Mouse (Mus musculus) neural tube, embryonic 14.5 days (tissue): ENCODE data around the gene Eif4g3. TPM values are rescaled to one million over a fixed set of nuclear protein-coding genes. Genes with fewer than 3 reads are reported as not detected.
A peak's percentile ranks its signal among the peaks of the same experiment; 100 is the strongest.

Experiments
- ATAC-seq: fragments of 200-750 bp; cut with Nextera tagmentation; 2 replicates; pipeline ENCODE4 v1.8.0; 2017; ENCODE audit warnings: low read depth, mild to moderate bottlenecking, moderate TSS enrichment, moderate library complexity
- H3K27ac ChIP-seq: fragments of 300-500 bp; sonication (generic); 2 replicates; pipeline ENCODE4 v1.5.1; 2014; ENCODE audit warnings: low read depth, mild to moderate bottlenecking, control low read depth, low read length, moderate library complexity, mixed read lengths
- H3K27me3 ChIP-seq: fragments of 300-500 bp; sonication (generic); 2 replicates; pipeline ENCODE4 v1.6.1; 2014; ENCODE audit warnings: low read length; ENCODE audit not compliant: control insufficient read depth, insufficient read depth
- H3K36me3 ChIP-seq: fragments of 300-500 bp; sonication (generic); 2 replicates; pipeline ENCODE4 v1.6.1; 2014; ENCODE audit warnings: low read length, mixed read lengths; ENCODE audit not compliant: control insufficient read depth, insufficient read depth
- H3K4me1 ChIP-seq: fragments of 300-500 bp; sonication (generic); 2 replicates; pipeline ENCODE4 v1.6.1; 2014; ENCODE audit warnings: low read length; ENCODE audit not compliant: control insufficient read depth, insufficient read depth
- H3K4me2 ChIP-seq: fragments of 300-500 bp; sonication (generic); 2 replicates; pipeline ENCODE4 v1.6.1; 2014; ENCODE audit warnings: mild to moderate bottlenecking, low read depth, low read length, control low read depth
- H3K4me3 ChIP-seq: fragments of 300-500 bp; sonication (generic); 2 replicates; pipeline ENCODE4 v1.5.1; 2014; ENCODE audit warnings: low read depth, low read length, control low read depth, mixed read lengths
- H3K9ac ChIP-seq: fragments of 300-500 bp; sonication (generic); replicated peaks from 2 replicates; pipeline ENCODE4 v1.6.1; 2014; ENCODE audit warnings: low read depth, mild to moderate bottlenecking, control low read depth, low read length, mixed read lengths
- H3K9me3 ChIP-seq: fragments of 300-500 bp; sonication (generic); 2 replicates; pipeline ENCODE4 v1.6.1; 2016; ENCODE audit warnings: low read length; ENCODE audit not compliant: control insufficient read depth
- WGBS: fragments of 180-500 bp; shearing (Covaris S2); extraction: QIAGEN DNeasy Blood & Tissue Kit; methylation state at CpG from one replicate; pipeline ENCODE4 v1.1.7; 2014; 5-methylcytosine and 5-hydroxymethylcytosine counted together
- polyA plus RNA-seq: library from polyadenylated mRNA; unstranded; fragments of >200 nt; fragmentation: Nextera tagmentation; extraction: Ambion mirVana; gene quantifications from 2 replicates; pipeline ENCODE4 v1.2.1, GENCODE M21; 2014

Gene Eif4g3
- polyA plus RNA-seq, 1 experiment from 2014 or later: 71.4 TPM

GRCm38 (mm10) chr4:138104967-138105366 lies 112.1 kb downstream of the Eif4g3 start:
- Histone ChIP-seq H3K27me3 (no peaks in the 10 kb centered on the region), H3K27ac (no peak overlapping the region), H3K4me2 (no peak overlapping the region), H3K36me3 (peaks cover 48% of the 10 kb centered on the region), H3K9me3 (no peaks in the 10 kb centered on the region), H3K4me3 (no peak overlapping the region), H3K4me1 (no peaks in the 10 kb centered on the region), H3K9ac (no peak overlapping the region)
- WGBS: 94% methylated on average over 3 of the region's 3 CpGs
- ATAC-seq: no peak

DNA sequence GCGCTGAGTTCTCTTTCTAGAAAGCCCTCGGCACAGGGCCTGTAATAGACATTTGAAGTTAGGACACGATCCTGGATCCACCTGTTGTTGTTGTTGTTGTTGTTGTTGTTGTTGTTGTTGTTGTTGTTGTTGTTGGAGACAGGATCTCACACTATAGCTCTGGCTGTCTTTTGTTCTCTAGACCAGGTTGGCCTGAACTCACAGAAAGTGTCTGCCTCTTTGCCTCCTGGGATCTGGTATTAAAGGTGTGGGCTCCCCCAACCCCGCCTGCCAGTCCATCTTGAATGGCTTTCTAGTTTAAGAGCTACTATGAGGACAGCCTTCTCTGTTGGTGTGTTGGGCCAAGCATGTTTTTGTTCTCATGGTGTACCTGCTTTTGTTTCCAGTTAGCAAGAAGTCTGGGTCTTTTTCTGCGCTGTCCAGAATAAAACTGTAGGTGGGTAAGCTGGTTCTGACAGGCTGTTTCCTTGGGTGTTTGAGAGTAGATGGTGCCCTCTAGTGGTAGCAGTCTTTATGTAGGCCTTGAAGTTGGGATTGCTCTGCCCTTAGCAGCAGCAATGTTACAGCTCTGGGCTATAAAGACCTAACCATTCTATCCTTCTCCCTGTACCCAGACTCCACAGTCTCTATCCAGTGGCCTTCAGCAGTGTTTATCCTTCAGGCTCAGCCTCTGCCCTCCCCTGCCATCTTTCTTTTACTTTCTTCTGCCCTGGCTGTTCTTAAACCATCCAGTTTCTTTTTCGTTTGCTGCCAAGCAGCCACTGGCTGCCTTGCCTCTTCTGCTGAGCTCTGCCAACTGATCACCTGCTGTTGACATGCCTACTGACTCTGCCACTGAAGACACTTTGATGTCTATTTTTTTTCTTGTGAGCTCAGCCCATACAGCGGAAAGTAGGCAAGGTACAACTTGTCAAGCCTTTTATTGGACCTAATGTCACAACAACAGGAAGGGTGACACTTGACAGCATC lies 114.9 kb downstream of the Eif4g3 start:
- H3K4me1 ChIP-seq: no peaks in the 10 kb centered on the region
- H3K27me3 ChIP-seq: no peaks in the 10 kb centered on the region
- peak; percentile 79; the same call in 1 of the 2 replicates for ATAC-seq
- H3K9ac ChIP-seq: no peak overlapping the region
- no peak overlapping the region for H3K27ac ChIP-seq
- H3K4me2 ChIP-seq: no peak overlapping the region
- H3K9me3 ChIP-seq: no peaks in the 10 kb centered on the region
- no peak overlapping the region for H3K4me3 ChIP-seq
- H3K36me3 ChIP-seq: peaks cover 48% of the 10 kb centered on the region
- WGBS: 86% methylated on average over 7 of the region's 7 CpGs

GRCm38 (mm10) chr4:138108541-138108940 lies 115.7 kb downstream of the Eif4g3 start:
- Histone ChIP-seq H3K27ac (no peak overlapping the region), H3K36me3 (peaks cover 41% of the 10 kb centered on the region), H3K27me3 (no peaks in the 10 kb centered on the region), H3K4me3 (no peak overlapping the region), H3K9ac (no peak overlapping the region), H3K4me1 (no peaks in the 10 kb centered on the region), H3K9me3 (no peaks in the 10 kb centered on the region), H3K4me2 (no peak overlapping the region)
- ATAC-seq: no peak
- WGBS: 44% methylated on average over 2 of the region's 2 CpGs

DNA sequence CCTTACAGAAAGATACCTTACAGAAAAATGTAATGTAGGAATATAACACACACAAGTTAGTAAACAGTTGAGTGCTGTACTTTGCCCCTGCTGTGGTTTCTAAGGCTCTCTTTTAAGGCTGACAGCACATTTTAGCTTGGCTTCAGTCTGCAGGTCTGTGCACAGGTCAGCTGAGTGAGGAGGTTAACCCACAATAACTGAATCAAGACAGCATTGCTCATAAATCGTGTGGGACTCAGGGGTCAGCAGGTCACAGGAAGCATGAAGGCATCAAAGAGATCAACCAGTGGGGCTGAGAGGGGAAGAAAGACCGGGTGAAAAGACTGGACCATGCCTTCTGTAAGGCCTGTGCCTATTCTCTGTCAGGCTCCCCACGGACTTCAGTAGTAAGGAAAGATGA lies 116.5 kb downstream of the Eif4g3 start:
- Histone ChIP-seq H3K4me2 (no peak overlapping the region), H3K4me3 (no peak overlapping the region), H3K9ac (no peak overlapping the region), H3K27ac (no peak overlapping the region), H3K9me3 (no peaks in the 10 kb centered on the region), H3K27me3 (no peaks in the 10 kb centered on the region), H3K4me1 (no peaks in the 10 kb centered on the region), H3K36me3 (peaks cover 33% of the 10 kb centered on the region)
- no peak for ATAC-seq
- WGBS: 14% methylated on average over 3 of the region's 3 CpGs

DNA sequence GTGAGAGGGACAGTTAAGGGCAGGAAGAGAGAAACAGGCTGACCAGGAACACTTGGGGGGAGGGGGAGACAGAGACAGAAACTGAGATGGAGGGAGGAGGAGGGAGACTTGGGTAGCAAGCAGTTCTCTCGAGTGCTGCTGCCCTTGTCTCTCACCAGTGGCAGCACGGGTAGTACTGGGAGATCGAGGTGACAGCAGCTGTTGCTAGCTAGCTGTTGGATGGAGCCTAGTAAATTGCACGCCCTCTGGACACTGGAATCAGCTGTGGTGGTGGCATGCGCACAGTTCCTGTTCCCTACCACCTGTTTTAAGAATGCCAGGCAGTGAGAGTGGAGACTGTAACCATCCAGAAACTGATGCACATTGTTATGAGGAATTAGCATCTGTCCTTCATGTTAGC lies 119.0 kb downstream of the Eif4g3 start:
- no peak for ATAC-seq
- Histone ChIP-seq H3K4me2 (no peak overlapping the region), H3K9me3 (no peaks in the 10 kb centered on the region), H3K27ac (no peak overlapping the region), H3K36me3 (peaks cover 13% of the 10 kb centered on the region; the same call in 1 of the 2 replicates), H3K9ac (no peak overlapping the region), H3K4me1 (peaks cover 6% of the 10 kb centered on the region; the same call in 1 of the 2 replicates), H3K27me3 (no peaks in the 10 kb centered on the region), H3K4me3 (no peak overlapping the region)
- WGBS: 72% methylated on average over 5 of the region's 5 CpGs

GRCm38 (mm10) chr4:138119740-138120139 lies 126.9 kb downstream of the Eif4g3 start:
- 50% methylated on average over 10 of the region's 10 CpGs for WGBS
- H3K9ac ChIP-seq: no peak overlapping the region
- H3K27me3 ChIP-seq: no peaks in the 10 kb centered on the region
- H3K4me2 ChIP-seq: no peak overlapping the region
- H3K4me1 ChIP-seq: peaks cover 8% of the 10 kb centered on the region; the same call in 1 of the 2 replicates
- no peak overlapping the region for H3K27ac ChIP-seq
- peaks cover 3% of the 10 kb centered on the region; the same call in 1 of the 2 replicates for H3K36me3 ChIP-seq
- ATAC-seq: peak; percentile 69; the same call in 1 of the 2 replicates
- no peaks in the 10 kb centered on the region for H3K9me3 ChIP-seq
- no peak overlapping the region for H3K4me3 ChIP-seq

- ATAC-seq: no peak
Observed at GRCm38 (mm10) chr4:138124046-138124445, 131.2 kb downstream of the Eif4g3 start.

GRCm38 (mm10) chr4:138127371-138127770 lies 134.5 kb downstream of the Eif4g3 start:
- no peak overlapping the region for H3K4me2 ChIP-seq
- no peak overlapping the region for H3K9ac ChIP-seq
- H3K4me3 ChIP-seq: no peak overlapping the region
- H3K36me3 ChIP-seq: peaks cover 23% of the 10 kb centered on the region
- H3K27me3 ChIP-seq: no peaks in the 10 kb centered on the region
- 95% methylated on average over 5 of the region's 5 CpGs for WGBS
- ATAC-seq: no peak
- no peaks in the 10 kb centered on the region for H3K9me3 ChIP-seq
- no peak overlapping the region for H3K27ac ChIP-seq
- H3K4me1 ChIP-seq: 0 out of 2 replicates have a peak, but pooled peaks cover 9% of the 10 kb centered on the region

More at GRCm38 (mm10) chr4:138124046-138124445, 131.2 kb downstream of the Eif4g3 start:
- Histone ChIP-seq H3K9me3 (no peaks in the 10 kb centered on the region), H3K27ac (no peak overlapping the region; the same call in 1 of the 2 replicates), H3K4me3 (no peak overlapping the region), H3K4me2 (no peak overlapping the region), H3K36me3 (peaks cover 26% of the 10 kb centered on the region), H3K27me3 (no peaks in the 10 kb centered on the region), H3K4me1 (0 out of 2 replicates have a peak, but pooled peaks cover 2% of the 10 kb centered on the region), H3K9ac (no peak overlapping the region)
- WGBS: 86% methylated on average over 7 of the region's 7 CpGs

DNA sequence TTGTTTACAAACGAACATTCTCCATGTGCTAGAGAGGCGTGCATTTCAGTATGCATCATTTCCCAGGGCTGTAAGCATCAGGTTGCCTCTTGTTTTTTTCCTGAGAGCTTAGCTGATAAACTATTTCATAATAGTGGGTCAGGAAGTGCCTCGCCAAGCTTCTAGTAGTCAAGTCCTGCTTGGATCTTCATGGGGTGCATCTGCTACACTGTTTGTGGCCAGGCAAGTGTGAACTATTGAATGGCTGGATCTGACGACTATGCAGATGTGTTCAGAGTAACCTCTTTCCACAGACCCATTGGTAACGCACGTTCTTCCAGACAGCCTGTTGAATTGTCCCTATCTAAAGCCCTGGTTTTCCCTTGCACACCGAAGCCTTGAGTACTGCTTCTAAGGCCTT lies 135.0 kb downstream of the Eif4g3 start:
- no peaks in the 10 kb centered on the region for H3K9me3 ChIP-seq
- no peak overlapping the region for H3K27ac ChIP-seq
- WGBS: 89% methylated on average over 7 of the region's 7 CpGs
- no peak overlapping the region for H3K9ac ChIP-seq
- H3K4me2 ChIP-seq: no peak overlapping the region
- no peaks in the 10 kb centered on the region for H3K27me3 ChIP-seq
- H3K4me1 ChIP-seq: 0 out of 2 replicates have a peak, but pooled peaks cover 9% of the 10 kb centered on the region
- no peak overlapping the region for H3K4me3 ChIP-seq
- peaks cover 23% of the 10 kb centered on the region for H3K36me3 ChIP-seq
- no peak for ATAC-seq
